Mouse (Mus musculus) heart, postnatal 14 days (tissue): ENCODE data around the gene Strip2. TPM values are rescaled to one million over a fixed set of nuclear protein-coding genes. Genes with fewer than 3 reads are reported as not detected.

Experiments used
- DNase-seq, 2 experiments: peaks; one replicate each; pipeline ENCODE4 v3.0.0; 2021 to 2022
- intact Hi-C: fragments of 180-260 bp; cut with DNase I; formaldehyde crosslinking; loops from one replicate; pipeline ENCODE4 v1.15.1; 2025
- microRNA-seq, 2 experiments: library from miRNA; unstranded; fragments of <30 nt; microRNA quantifications; one replicate each; pipeline ENCODE4 v1.2.0; 2021 to 2022
- total RNA-seq, 2 experiments: library from RNA; stranded (reverse); gene quantifications; 2 replicates each; pipeline ENCODE4 v1.2.3; 2021

The Strip2 gene
- total RNA-seq, 2 experiments from 2014 or later: 62.5 to 69.9 TPM

DNA sequence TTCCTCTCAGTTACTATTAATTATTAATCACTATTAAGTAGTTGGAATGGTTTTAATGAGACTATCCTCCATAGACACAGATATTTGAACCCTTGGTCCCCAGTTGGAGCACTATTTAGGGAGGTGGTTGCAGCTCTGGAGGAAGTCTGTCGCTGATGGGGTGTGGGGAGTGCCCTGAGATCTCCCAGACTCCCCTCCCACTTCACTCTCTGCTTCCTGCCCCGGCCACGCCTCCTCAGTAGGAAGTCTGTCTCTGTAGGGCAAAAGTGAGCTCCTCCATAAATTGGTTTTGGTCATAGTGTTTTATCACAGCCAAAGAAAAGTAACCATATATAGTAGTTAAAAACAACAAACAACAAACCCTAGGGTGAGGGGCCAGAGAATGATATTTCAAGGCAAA is 70.4 kb downstream of the Strip2 start:
- intact Hi-C loops: loop anchor here (5.0 kb wide), 1 partner anchor 60 kb away; the partner anchor contains the start of gene Nrf1
- no peak for DNase-seq

DNA sequence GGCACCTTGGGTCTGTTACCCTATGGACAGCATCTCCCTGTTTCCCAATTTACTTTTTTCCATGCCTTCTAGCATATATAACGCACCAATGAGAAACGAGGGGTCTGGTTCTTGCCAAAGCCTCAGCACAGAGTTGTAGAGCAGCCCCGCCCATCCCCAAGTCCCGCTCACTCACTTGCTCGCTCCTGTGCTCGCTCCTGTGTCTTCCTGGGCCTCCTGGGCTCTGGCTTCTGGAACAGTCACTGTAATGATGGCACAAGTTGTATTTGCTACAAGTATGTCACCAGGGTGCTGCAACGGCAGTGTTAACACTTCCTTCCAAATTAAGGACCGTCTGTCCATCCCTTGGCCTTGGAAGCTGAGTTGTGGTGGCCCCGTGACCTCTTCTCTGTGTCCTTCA is 81.3 kb downstream of the Strip2 start:
- DNase-seq: no peak
- intact Hi-C loops: no loop called here

DNA sequence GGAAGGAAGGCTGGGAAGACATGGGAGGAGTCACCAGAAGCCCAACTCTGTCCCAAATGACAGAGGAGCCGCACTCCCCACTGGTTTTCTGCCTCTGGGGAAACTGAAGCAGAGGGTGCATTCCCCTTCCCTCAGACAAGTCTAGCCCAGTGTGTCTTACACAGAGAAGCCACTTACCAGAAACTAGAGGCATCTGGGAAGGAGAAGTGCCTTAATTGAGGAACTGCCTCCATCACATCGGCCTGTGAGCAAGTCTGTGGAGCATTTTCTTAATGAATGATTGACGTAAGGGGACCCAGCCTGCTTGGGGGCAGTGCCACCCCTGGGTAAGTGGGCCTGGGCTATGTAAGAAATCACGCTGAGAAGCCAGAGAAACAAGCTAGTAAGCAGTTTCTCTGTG is 82.0 kb downstream of the Strip2 start:
- intact Hi-C loops: no loop called here
- no peak for DNase-seq

DNA sequence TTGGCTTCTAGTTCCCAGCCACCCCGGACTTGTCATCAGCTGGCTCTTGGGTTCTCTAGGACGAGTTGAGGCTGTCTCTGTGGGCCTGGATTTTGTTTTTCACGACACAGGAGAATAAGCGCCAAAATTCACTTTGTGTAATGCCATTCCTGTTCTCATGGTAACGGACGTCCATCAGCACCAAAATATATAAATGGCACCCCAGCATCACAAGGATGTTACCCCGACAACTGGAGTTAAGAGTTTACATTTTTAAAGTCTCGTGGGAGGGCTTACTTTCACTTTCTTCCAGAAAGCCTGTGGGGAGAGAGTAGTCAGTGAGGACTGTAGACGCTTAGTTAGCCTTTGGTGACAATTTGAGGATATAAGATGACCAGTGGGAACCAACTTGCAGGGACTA is 85.8 kb downstream of the Strip2 start:
- no peak for DNase-seq
- intact Hi-C loops: no loop called here

DNA sequence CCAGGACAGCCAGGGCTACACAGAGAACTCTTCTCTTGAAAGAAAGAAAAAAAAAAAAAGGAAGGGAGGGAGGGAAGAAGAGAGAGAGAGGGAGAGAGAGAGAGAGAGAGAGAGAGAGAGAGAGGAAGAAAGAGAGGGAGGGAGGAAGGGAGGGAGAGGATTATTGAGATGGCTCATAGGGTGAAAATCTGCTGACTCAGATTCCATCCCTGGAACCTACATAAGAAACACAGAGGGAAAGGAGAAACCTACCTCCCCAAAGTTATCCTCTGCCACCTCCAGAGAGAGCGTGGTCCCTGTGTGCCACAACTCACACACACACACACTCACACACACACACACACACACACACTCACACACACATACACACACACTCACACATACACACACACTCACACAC is 89.0 kb downstream of the Strip2 start:
- intact Hi-C loops: no loop called here
- no peak for DNase-seq

DNA sequence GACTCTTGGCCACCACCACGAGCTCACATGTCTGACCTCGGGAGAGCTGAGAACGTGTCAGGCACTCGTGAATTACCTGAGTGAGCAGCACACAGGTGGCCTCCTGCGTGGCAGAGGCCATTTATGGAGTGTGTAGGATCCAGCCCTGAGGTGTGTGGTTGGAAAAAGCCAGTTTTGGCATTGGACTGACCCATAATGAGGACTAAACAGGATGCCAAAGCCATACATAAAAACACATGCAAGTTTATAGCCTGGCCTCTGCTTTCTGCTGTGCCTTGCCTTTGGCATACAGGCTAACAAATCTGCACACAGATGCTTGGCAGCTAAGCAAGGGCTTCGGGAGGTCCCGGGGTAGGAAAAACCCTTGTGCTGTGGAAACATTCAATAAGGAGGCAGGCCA is 92.4 kb downstream of the Strip2 start:
- no peak for DNase-seq
- intact Hi-C loops: no loop called here

Small RNA genes lying within 50 kb of the gene (microRNA-seq; reads per million reads assigned to microRNA genes)
- 0 reads per million in 2 experiments for gene Gm23049

Other genes with a start within 250 kb of the Strip2 start
- 1 to 10 TPM; 1.3 to 2.4 TPM for gene Tspan33, start 222.8 kb upstream of the Strip2 start, total RNA-seq
- 10 to 100 TPM; 16.8 to 17.6 TPM for gene Smo, start 181.5 kb upstream of the Strip2 start, total RNA-seq
- 10 to 100 TPM; 15.0 TPM for gene Ahcyl2, start 149.0 kb upstream of the Strip2 start, total RNA-seq
- gene Nrf1, start 131.0 kb downstream of the Strip2 start, total RNA-seq: 10 to 100 TPM; 16.8 to 17.5 TPM